Mouse (Mus musculus) embryonic facial prominence, embryonic 11.5 days (tissue): ENCODE measurements around the gene Trim45. TPM values are rescaled to one million over a fixed set of nuclear protein-coding genes. Genes with fewer than 3 reads are reported as not detected.

Experiments
- ATAC-seq: fragments of 200-750 bp; cut with Nextera tagmentation; replicated peaks from 2 replicates; pipeline ENCODE4 v1.8.0; 2017; ENCODE audit warnings: low read depth; ENCODE audit not compliant: insufficient number of reproducible peaks, low FRiP score, low TSS enrichment
- DNase-seq: peaks from one replicate; pipeline ENCODE4 v3.0.0-alpha.2; 2015; ENCODE audit warnings: low spot score
- H3K27ac ChIP-seq: fragments of 300-500 bp; sonication (generic); replicated peaks from 2 replicates; pipeline ENCODE4 v1.5.1; 2014; ENCODE audit warnings: mild to moderate bottlenecking, low read depth, low read length, control low read depth
- H3K27me3 ChIP-seq: fragments of 300-500 bp; sonication (generic); 2 replicates; pipeline ENCODE4 v1.6.1; 2014; ENCODE audit warnings: mild to moderate bottlenecking, low read length, moderate library complexity, mixed read lengths; ENCODE audit not compliant: control insufficient read depth, insufficient read depth
- H3K36me3 ChIP-seq: fragments of 300-500 bp; sonication (generic); replicated peaks from 2 replicates; pipeline ENCODE4 v1.6.1; 2014; ENCODE audit warnings: low read depth, mild to moderate bottlenecking, low read length, moderate library complexity, mixed read lengths; ENCODE audit not compliant: control insufficient read depth, insufficient read depth
- H3K4me1 ChIP-seq: fragments of 300-500 bp; sonication (generic); 2 replicates; pipeline ENCODE4 v1.6.1; 2014; ENCODE audit warnings: low read length, mixed read lengths; ENCODE audit not compliant: control insufficient read depth, insufficient read depth
- H3K4me2 ChIP-seq: fragments of 300-500 bp; sonication (generic); 2 replicates; pipeline ENCODE4 v1.6.1; 2014; ENCODE audit warnings: low read depth, mild to moderate bottlenecking, control low read depth, low read length, moderate library complexity
- H3K4me3 ChIP-seq: fragments of 300-500 bp; sonication (generic); 2 replicates; pipeline ENCODE4 v1.5.1; 2014; ENCODE audit warnings: low read depth, low read length, control low read depth
- H3K9ac ChIP-seq: fragments of 300-500 bp; sonication (generic); replicated peaks from 2 replicates; pipeline ENCODE4 v1.6.1; 2014; ENCODE audit warnings: mild to moderate bottlenecking, control low read depth, low read length
- H3K9me3 ChIP-seq: fragments of 300-500 bp; sonication (generic); replicated peaks from 2 replicates; pipeline ENCODE4 v1.6.1; 2016; ENCODE audit warnings: mild to moderate bottlenecking, low read length, inconsistent platforms, mixed read lengths; ENCODE audit not compliant: control insufficient read depth
- WGBS: fragments of 180-500 bp; shearing (Covaris S2); extraction: QIAGEN DNeasy Blood & Tissue Kit; methylation state at CpG from one replicate; pipeline ENCODE4 v1.1.7; 2014; 5-methylcytosine and 5-hydroxymethylcytosine counted together
- polyA plus RNA-seq: library from polyadenylated mRNA; unstranded; fragments of >200 nt; fragmentation: Nextera tagmentation; extraction: Ambion mirVana; gene quantifications from 2 replicates; pipeline ENCODE4 v1.2.1, GENCODE M21; 2014

Gene Trim45
- polyA plus RNA-seq, 1 experiment from 2014 or later, result 4.3 TPM

- no peaks in the 10 kb centered on the region for H3K27me3 ChIP-seq
- WGBS, result 98% methylated on average over 6 of the region's 6 CpGs
- no peak for DNase-seq
- ATAC-seq, result no peak
- no peaks in the 10 kb centered on the region for H3K4me1 ChIP-seq
- H3K36me3 ChIP-seq, result peaks cover 4% of the 10 kb centered on the region; the same call in 1 of the 2 replicates
- H3K27ac ChIP-seq, result no peak overlapping the region
- no peaks in the 10 kb centered on the region for H3K9me3 ChIP-seq
- H3K4me3 ChIP-seq, result no peak overlapping the region
- no peak overlapping the region for H3K9ac ChIP-seq
- no peak overlapping the region for H3K4me2 ChIP-seq
These were observed 14.2 kb downstream of the Trim45 start for GRCm38 (mm10) chr3:100936201-100936600.

- Histone ChIP-seq H3K27ac (no peak overlapping the region), H3K4me1 (no peaks in the 10 kb centered on the region), H3K4me2 (no peak overlapping the region), H3K9me3 (no peaks in the 10 kb centered on the region), H3K36me3 (peaks cover 4% of the 10 kb centered on the region; the same call in 1 of the 2 replicates), H3K27me3 (no peaks in the 10 kb centered on the region), H3K9ac (no peak overlapping the region), H3K4me3 (no peak overlapping the region)
- no peak for DNase-seq
- 88% methylated on average over 4 of the region's 4 CpGs for whole genome bisulfite sequencing
- no peak for ATAC-seq
These were observed 16.2 kb downstream of the Trim45 start for GRCm38 (mm10) chr3:100938211-100938610.

GRCm38 (mm10) chr3:100940496-100941037, 18.6 kb downstream of the Trim45 start:
- whole genome bisulfite sequencing, result 86% methylated on average over 4 of the region's 4 CpGs
- Histone ChIP-seq H3K4me3 (no peak overlapping the region), H3K4me2 (no peak overlapping the region), H3K36me3 (peaks cover 6% of the 10 kb centered on the region; the same call in 1 of the 2 replicates), H3K27me3 (no peaks in the 10 kb centered on the region), H3K4me1 (no peaks in the 10 kb centered on the region), H3K27ac (no peak overlapping the region), H3K9ac (no peak overlapping the region), H3K9me3 (no peaks in the 10 kb centered on the region)
- ATAC-seq (no peak), DNase-seq (no peak)

GRCm38 (mm10) chr3:100947286-100947685, 25.3 kb downstream of the Trim45 start:
- H3K9me3 ChIP-seq, result no peaks in the 10 kb centered on the region
- WGBS, result 94% methylated on average over 8 of the region's 8 CpGs
- peaks cover 6% of the 10 kb centered on the region; the same call in 1 of the 2 replicates for H3K36me3 ChIP-seq
- ATAC-seq (no peak), DNase-seq (no peak)
- H3K4me2 ChIP-seq, result no peak overlapping the region
- no peaks in the 10 kb centered on the region for H3K4me1 ChIP-seq
- H3K27me3 ChIP-seq, result no peaks in the 10 kb centered on the region
- no peak overlapping the region for H3K9ac ChIP-seq
- no peak overlapping the region for H3K27ac ChIP-seq
- H3K4me3 ChIP-seq, result no peak overlapping the region

GRCm38 (mm10) chr3:100951531-100951930, 29.5 kb downstream of the Trim45 start:
- Histone ChIP-seq H3K4me1 (no peaks in the 10 kb centered on the region), H3K4me2 (no peak overlapping the region), H3K9ac (no peak overlapping the region), H3K9me3 (no peaks in the 10 kb centered on the region), H3K36me3 (peaks cover 2% of the 10 kb centered on the region), H3K27ac (no peak overlapping the region), H3K27me3 (no peaks in the 10 kb centered on the region), H3K4me3 (no peak overlapping the region)
- WGBS, result 92% methylated on average over 4 of the region's 4 CpGs
- ATAC-seq (no peak), DNase-seq (no peak)

GRCm38 (mm10) chr3:100954616-100955015, 32.6 kb downstream of the Trim45 start:
- H3K9ac ChIP-seq, result no peak overlapping the region
- no peak overlapping the region for H3K4me3 ChIP-seq
- no peaks in the 10 kb centered on the region for H3K9me3 ChIP-seq
- no peak overlapping the region for H3K27ac ChIP-seq
- DNase-seq (no peak), ATAC-seq (no peak)
- H3K4me2 ChIP-seq, result no peak overlapping the region
- H3K4me1 ChIP-seq, result no peaks in the 10 kb centered on the region
- H3K36me3 ChIP-seq, result peaks cover 2% of the 10 kb centered on the region
- H3K27me3 ChIP-seq, result no peaks in the 10 kb centered on the region

GRCm38 (mm10) chr3:100961007-100961406, 39.0 kb downstream of the Trim45 start:
- DNase-seq, result no peak
- no peak for ATAC-seq
- no peaks in the 10 kb centered on the region for H3K9me3 ChIP-seq
- no peak overlapping the region for H3K9ac ChIP-seq
- H3K4me1 ChIP-seq, result no peaks in the 10 kb centered on the region
- WGBS, result 83% methylated on average over 5 of the region's 5 CpGs
- no peaks in the 10 kb centered on the region for H3K27me3 ChIP-seq
- H3K4me3 ChIP-seq, result no peak overlapping the region
- H3K36me3 ChIP-seq, result peaks cover 5% of the 10 kb centered on the region; the same call in 1 of the 2 replicates
- no peak overlapping the region for H3K27ac ChIP-seq
- H3K4me2 ChIP-seq, result no peak overlapping the region

GRCm38 (mm10) chr3:100961501-100961900, 39.5 kb downstream of the Trim45 start:
- H3K27me3 ChIP-seq, result no peaks in the 10 kb centered on the region
- 84% methylated on average over 7 of the region's 7 CpGs for WGBS
- no peak overlapping the region for H3K4me2 ChIP-seq
- DNase-seq (no peak), ATAC-seq (no peak)
- no peaks in the 10 kb centered on the region for H3K4me1 ChIP-seq
- no peak overlapping the region for H3K9ac ChIP-seq
- H3K9me3 ChIP-seq, result no peaks in the 10 kb centered on the region
- no peak overlapping the region for H3K27ac ChIP-seq
- no peak overlapping the region for H3K4me3 ChIP-seq
- peaks cover 5% of the 10 kb centered on the region; the same call in 1 of the 2 replicates for H3K36me3 ChIP-seq
